Mouse (Mus musculus) embryonic facial prominence, embryonic 10.5 days (tissue): ENCODE results near the gene Aldh2. TPM values are rescaled to one million over a fixed set of nuclear protein-coding genes. Genes with fewer than 3 reads are reported as not detected.
A peak's percentile ranks its signal among the peaks of the same experiment; 100 is the strongest.
"Not testable (repeated sequence)": the region's sequence is repeated elsewhere in the genome, so short reads cannot be mapped to it uniquely, and the experiment has no call there.

ENCODE experiments used
- DNase-seq: peaks from one replicate; pipeline ENCODE4 v3.0.0-alpha.2; 2017; ENCODE audit warnings: low spot score
- H3K27ac ChIP-seq: fragments of 300-500 bp; sonication (generic); replicated peaks from 2 replicates; pipeline ENCODE4 v1.5.1; 2016; ENCODE audit warnings: mild to moderate bottlenecking
- H3K27me3 ChIP-seq: fragments of 300-500 bp; sonication (generic); replicated peaks from 2 replicates; pipeline ENCODE4 v1.6.1; 2016; ENCODE audit warnings: low read depth, mild to moderate bottlenecking; ENCODE audit not compliant: poor library complexity, severe bottlenecking
- H3K36me3 ChIP-seq: fragments of 300-500 bp; sonication (generic); replicated peaks from 2 replicates; pipeline ENCODE4 v1.6.1; 2016; ENCODE audit warnings: mild to moderate bottlenecking, moderate library complexity
- H3K4me1 ChIP-seq: fragments of 300-500 bp; sonication (generic); 2 replicates; pipeline ENCODE4 v1.6.1; 2016
- H3K4me3 ChIP-seq: fragments of 300-500 bp; sonication (generic); 2 replicates; pipeline ENCODE4 v1.5.1; 2016; ENCODE audit warnings: mild to moderate bottlenecking, moderate library complexity
- H3K9me3 ChIP-seq: fragments of 300-500 bp; sonication (generic); 2 replicates; pipeline ENCODE4 v1.6.1; 2016; ENCODE audit warnings: mild to moderate bottlenecking
- WGBS: fragments of 180-500 bp; shearing (Covaris S2); methylation state at CpG from one replicate; pipeline ENCODE4 v1.1.7; 2016; 5-methylcytosine and 5-hydroxymethylcytosine counted together
- polyA plus RNA-seq: library from polyadenylated mRNA; unstranded; fragments of >200 nt; fragmentation: Nextera tagmentation; extraction: Ambion mirVana; gene quantifications from 2 replicates; pipeline ENCODE4 v1.2.1, GENCODE M21; 2016

Aldh2 gene
- polyA plus RNA-seq, 1 experiment from 2014 or later = 157 TPM

DNA sequence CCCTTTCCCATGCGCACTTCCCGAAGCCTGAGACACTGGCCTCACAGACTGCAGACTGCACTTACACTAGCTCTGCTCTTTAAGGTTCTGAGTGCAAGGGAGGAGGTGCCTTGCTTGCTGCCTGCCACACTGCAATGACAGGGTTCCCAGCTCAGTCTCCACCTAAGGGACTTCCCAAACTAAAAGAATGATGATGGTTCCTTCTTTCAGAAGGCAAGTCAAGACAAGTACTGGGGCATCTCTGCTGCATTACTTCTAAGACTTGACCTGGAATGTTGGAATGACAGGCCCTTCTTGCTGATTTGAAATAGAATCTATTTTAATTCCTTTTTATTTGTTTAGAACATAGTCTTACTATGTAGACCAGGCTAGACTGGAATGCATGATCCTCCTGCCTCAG lies 56.0 kb downstream of the Aldh2 start:
- H3K27ac ChIP-seq = no peak overlapping the region
- peaks cover 5% of the 10 kb centered on the region; the same call in 1 of the 2 replicates for H3K4me1 ChIP-seq
- no peak overlapping the region for H3K4me3 ChIP-seq
- H3K36me3 ChIP-seq = peaks cover 79% of the 10 kb centered on the region
- WGBS = 83% methylated on average over 2 of the region's 2 CpGs
- no peaks in the 10 kb centered on the region for H3K9me3 ChIP-seq
- no peaks in the 10 kb centered on the region for H3K27me3 ChIP-seq
- DNase-seq = no peak

DNA sequence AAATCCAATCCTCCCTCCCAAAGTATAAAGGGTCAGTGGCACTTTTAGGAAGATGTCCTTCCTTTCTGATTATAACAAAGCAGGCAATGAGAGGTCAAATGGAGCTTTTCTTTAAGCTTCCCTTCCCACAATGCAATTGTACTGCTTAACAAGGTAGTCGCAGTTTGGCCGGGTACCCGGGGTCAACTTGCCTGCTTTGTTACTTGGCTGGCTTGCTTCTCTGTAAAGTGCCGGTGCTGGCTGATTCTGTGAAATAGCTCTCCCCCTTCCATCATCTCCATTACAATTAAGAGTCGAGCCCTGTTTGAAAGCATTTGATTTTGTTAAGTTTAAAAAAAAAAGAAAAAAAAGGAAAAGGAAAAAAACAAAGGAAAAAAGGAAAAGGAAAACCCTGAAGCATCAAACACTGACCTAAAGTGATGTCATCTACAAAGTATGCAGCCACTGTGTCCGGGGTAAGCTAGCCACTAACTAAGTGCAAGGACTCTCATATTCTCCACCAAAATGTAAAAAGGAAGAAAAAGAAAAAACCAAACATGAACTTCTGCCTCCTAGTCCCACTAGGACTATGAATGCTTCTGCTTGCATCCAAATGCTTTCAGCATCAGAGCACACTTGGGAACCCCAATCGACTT lies 56.6 kb downstream of the Aldh2 start:
- H3K36me3 ChIP-seq = peaks cover 85% of the 10 kb centered on the region
- no peaks in the 10 kb centered on the region for H3K9me3 ChIP-seq

DNA sequence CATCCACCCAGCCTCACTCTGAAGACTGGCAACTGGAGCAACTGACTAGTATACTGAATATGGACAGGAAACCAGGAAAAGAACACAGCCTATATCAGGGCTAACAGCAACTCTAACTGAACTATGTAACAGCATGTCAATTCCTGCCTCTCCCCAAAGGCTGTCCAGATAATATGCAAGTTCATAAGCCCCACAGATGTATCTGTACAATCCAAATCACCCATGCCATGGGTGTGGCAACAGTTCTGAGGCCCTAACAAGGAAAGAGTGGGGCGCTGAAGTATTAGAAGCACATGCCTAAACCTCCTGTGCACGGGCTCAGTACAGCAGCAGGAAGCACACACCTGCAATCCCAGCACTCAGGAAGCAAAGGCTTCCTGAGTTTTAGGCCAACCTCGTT lies 58.5 kb downstream of the Aldh2 start:
- no peak for DNase-seq
- no peaks in the 10 kb centered on the region for H3K9me3 ChIP-seq
- H3K27me3 ChIP-seq = no peaks in the 10 kb centered on the region
- no peaks in the 10 kb centered on the region for H3K4me1 ChIP-seq
- H3K27ac ChIP-seq = no peak overlapping the region
- no peak overlapping the region for H3K4me3 ChIP-seq
- H3K36me3 ChIP-seq = peaks cover 97% of the 10 kb centered on the region
- WGBS = 91% methylated on average over 3 of the region's 3 CpGs

More for the DNA sequence above, 56.6 kb downstream of the Aldh2 start:
- Histone ChIP-seq H3K4me3 (no peak overlapping the region), H3K27ac (no peak overlapping the region), H3K4me1 (no peaks in the 10 kb centered on the region), H3K27me3 (no peaks in the 10 kb centered on the region)
- WGBS = 82% methylated on average over 7 of the region's 7 CpGs
- DNase-seq = no peak

DNA sequence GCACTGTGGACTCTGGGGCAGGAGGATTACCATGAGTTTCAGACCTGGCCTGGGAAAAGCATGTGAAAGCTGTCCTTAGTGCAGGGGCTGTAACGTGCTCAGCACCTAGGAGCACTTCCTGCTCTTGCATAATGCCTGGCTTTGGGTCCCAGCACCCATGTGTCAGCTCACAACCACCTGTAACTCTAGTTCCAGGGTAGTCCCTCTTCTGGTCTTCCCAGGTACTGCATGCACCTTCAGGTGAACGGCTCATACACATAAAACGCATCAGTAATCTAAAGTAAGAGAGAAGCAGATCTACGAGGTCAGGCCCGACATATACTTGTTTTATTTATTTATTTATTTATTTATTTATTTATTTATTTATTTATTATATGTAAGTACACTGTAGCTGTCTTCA lies 59.1 kb downstream of the Aldh2 start:
- no peaks in the 10 kb centered on the region for H3K9me3 ChIP-seq
- peak; percentile 25 for DNase-seq
- no peaks in the 10 kb centered on the region for H3K27me3 ChIP-seq
- H3K36me3 ChIP-seq = peaks cover 98% of the 10 kb centered on the region
- no peak overlapping the region for H3K27ac ChIP-seq
- no peak overlapping the region for H3K4me3 ChIP-seq
- WGBS = 92% methylated on average over 5 of the region's 5 CpGs
- H3K4me1 ChIP-seq = no peaks in the 10 kb centered on the region

DNA sequence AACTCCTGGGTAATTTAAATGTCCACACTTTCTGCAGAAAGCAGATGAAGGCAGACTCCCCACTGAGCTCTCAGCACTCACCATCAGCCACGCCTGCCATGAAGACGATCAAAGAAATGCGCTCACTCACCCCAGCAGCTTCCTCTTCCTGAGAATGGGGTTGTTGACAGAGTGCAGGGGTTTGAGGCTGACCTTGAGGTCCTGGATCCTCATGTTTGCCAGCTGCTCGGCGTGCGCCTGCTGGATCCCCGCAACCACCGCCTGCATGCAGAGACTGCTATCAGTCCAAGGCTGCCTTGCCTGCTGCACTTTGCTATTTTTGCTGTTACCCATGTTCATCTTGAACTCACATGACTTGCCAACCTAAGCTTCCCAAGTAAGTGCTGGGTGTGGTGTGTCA lies 66.7 kb downstream of the Aldh2 start:
- H3K36me3 ChIP-seq = peaks cover 93% of the 10 kb centered on the region
- no peak overlapping the region for H3K27ac ChIP-seq
- DNase-seq = no peak
- H3K27me3 ChIP-seq = no peaks in the 10 kb centered on the region
- no peaks in the 10 kb centered on the region for H3K9me3 ChIP-seq
- H3K4me3 ChIP-seq = no peak overlapping the region
- 84% methylated on average over 8 of the region's 8 CpGs for WGBS
- no peaks in the 10 kb centered on the region for H3K4me1 ChIP-seq

DNA sequence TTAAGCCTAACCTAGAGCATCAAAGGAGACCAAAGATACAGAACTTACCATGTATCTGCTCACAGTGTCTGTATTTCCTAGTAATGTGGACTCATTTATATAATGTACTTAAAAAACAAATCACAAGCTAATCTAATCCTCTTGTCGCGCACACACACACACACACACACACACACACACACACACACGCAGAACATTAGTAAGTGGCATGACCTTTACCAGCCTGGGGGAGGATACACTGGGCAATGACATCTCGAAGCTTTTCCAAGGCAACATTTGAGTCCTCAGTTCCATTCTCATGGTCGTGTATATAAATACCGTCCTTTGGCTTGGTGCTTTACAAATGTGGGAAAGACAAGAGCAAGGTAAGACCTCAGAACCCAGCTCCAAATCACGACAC lies 67.1 kb downstream of the Aldh2 start:
- Histone ChIP-seq H3K36me3 (peaks cover 93% of the 10 kb centered on the region), H3K27ac (no peak overlapping the region), H3K4me1 (no peaks in the 10 kb centered on the region), H3K4me3 (no peak overlapping the region), H3K9me3 (no peaks in the 10 kb centered on the region), H3K27me3 (no peaks in the 10 kb centered on the region)
- WGBS = 93% methylated on average over 7 of the region's 7 CpGs
- no peak for DNase-seq

DNA sequence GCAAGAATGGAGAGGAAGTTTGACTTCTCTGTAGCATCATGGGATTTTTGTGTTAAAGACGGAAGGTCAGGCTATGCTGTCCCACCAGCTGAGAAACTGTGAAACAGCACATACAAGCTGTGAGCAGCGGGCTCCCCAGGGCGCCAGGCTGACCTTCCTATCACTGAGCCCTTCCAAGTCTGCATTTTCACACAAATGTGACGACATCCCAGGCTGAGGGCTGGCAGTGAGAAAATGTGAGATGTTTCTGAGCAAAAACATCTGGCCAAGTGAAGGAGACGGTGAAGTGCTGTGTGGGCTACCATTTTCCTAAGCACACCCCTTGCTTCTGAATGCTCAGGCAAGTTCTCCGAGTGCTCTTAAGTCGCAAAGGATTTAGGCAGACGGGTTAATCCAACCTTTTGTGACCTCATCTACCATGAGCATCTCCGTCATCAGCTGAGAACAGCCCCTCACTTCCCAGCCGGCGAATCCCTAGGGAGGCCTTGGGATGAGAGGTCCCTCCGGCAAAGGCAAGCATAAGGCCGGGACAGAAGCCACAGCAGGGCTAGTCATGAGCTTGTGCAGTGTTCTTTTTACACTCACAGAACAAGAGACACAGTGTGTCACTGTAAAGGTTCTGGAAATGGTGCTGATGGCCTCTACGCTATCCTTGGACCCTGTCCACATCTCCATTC lies 67.7 kb downstream of the Aldh2 start:
- H3K27me3 ChIP-seq = no peaks in the 10 kb centered on the region
- no peaks in the 10 kb centered on the region for H3K4me1 ChIP-seq
- H3K9me3 ChIP-seq = no peaks in the 10 kb centered on the region
- DNase-seq = no peak
- no peak overlapping the region for H3K4me3 ChIP-seq
- WGBS = 89% methylated on average over 14 of the region's 14 CpGs
- peaks cover 93% of the 10 kb centered on the region for H3K36me3 ChIP-seq
- H3K27ac ChIP-seq = no peak overlapping the region

DNA sequence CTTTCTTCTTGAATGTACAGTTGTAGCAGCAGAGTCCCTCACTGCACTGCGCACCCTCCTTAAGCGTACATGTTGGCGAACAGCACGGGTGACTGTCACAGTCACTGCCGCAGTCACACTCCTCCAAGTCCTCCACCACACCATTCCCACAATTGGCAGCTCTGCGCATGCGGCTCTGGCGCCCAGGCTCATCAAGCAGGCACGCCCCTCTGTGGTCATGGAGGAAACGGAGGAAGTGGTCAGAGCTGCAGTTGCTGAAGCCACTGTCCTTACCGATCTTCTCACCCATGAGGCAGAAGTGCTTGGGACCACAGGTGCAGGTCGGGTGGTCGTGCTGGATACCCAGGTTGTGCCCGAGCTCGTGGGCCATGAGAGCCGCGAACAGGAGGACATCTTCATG lies 73.9 kb downstream of the Aldh2 start:
- not testable (repeated sequence) for H3K4me3 ChIP-seq, H3K27me3 ChIP-seq, H3K27ac ChIP-seq, H3K9me3 ChIP-seq, H3K4me1 ChIP-seq, DNase-seq
- peaks cover 75% of the 10 kb centered on the region for H3K36me3 ChIP-seq
- WGBS = 97% methylated on average over 11 of the region's 17 CpGs

DNA sequence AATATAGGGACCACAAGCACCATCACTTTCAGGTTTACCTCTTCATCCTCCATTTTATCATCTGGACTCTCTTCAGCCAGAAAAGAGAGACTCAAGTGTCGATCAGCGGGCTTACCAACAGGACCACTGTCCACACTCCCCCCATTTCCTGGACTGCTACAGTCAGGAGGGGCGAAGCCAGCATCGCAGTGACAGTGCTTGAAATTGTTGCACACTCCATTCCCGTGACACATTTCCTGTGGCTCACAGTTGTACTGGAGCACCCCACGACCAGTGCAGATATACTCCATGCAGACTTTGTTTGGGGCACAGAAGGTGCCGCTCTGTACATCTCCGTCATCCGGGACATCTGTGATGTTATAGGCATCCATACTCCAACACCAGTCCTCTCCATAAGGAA lies 74.6 kb downstream of the Aldh2 start:
- no peak for DNase-seq
- Histone ChIP-seq H3K4me3 (no peak overlapping the region), H3K27ac (no peak overlapping the region), H3K4me1 (no peaks in the 10 kb centered on the region), H3K36me3 (peaks cover 68% of the 10 kb centered on the region), H3K27me3 (no peaks in the 10 kb centered on the region), H3K9me3 (no peaks in the 10 kb centered on the region)
- 93% methylated on average over 9 of the region's 9 CpGs for WGBS

Other genes starting within 250 kb of the Aldh2 start
- 74.1 and 74.8 TPM in 2 replicates for gene Trafd1, start 208.2 kb downstream of the Aldh2 start, polyA plus RNA-seq
- gene Naa25, start 195.9 kb downstream of the Aldh2 start, polyA plus RNA-seq = 49.4 and 53.7 TPM in 2 replicates
- gene Tmem116, start 141.9 kb downstream of the Aldh2 start, polyA plus RNA-seq = 0.91 and 1.0 TPM in 2 replicates
- gene Erp29, start 141.3 kb downstream of the Aldh2 start, polyA plus RNA-seq = 114 and 122 TPM in 2 replicates
- gene Adam1b, start 90.4 kb downstream of the Aldh2 start, polyA plus RNA-seq = not detected in 2 replicates
- 1.2 and 1.6 TPM in 2 replicates for gene Adam1a, start 48.3 kb downstream of the Aldh2 start, polyA plus RNA-seq
- not detected in 2 replicates for gene Gm42878, start 48.3 kb downstream of the Aldh2 start, polyA plus RNA-seq
- 51.9 TPM in 2 replicates for gene Mapkapk5, start 47.9 kb downstream of the Aldh2 start, polyA plus RNA-seq
- gene Acad12, start 25.1 kb upstream of the Aldh2 start, polyA plus RNA-seq = 1.7 and 2.6 TPM in 2 replicates
- gene Acad10, start 66.7 kb upstream of the Aldh2 start, polyA plus RNA-seq = 2.6 and 3.2 TPM in 2 replicates
- 41.9 and 44.5 TPM in 2 replicates for gene Brap, start 66.7 kb upstream of the Aldh2 start, polyA plus RNA-seq
- gene Atxn2, start 117.5 kb upstream of the Aldh2 start, polyA plus RNA-seq = 44.5 and 44.9 TPM in 2 replicates
- 7.9 TPM in 2 replicates for gene Sh2b3, start 243.8 kb upstream of the Aldh2 start, polyA plus RNA-seq